Mouse (Mus musculus): ENCODE data around the gene 1700061G19Rik.
"Not testable (repeated sequence)": the region's sequence is repeated elsewhere in the genome, so short reads cannot be mapped to it uniquely, and the experiment has no call there.

Gene 1700061G19Rik

DNA sequence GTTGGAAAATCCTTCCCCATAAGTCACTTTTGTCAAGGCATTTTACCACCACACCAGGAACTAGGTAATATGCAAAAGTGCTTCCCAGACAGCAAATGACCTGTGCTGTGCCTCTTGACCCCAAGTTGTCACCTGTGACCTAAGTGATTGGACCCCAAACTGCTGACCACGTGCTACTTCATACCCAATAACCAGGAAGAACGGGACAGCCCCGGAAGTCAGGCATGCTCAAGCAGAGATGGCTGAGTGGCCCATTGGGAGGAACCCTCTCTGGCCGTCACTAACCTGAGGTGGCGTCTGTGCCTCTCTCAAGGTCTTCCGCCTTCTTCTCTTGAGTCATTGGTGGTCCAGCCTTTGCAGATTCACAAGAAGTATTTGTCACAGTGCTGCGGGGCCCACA lies 2.8 kb upstream of the 1700061G19Rik start:
- DNase-seq: no peak

DNA sequence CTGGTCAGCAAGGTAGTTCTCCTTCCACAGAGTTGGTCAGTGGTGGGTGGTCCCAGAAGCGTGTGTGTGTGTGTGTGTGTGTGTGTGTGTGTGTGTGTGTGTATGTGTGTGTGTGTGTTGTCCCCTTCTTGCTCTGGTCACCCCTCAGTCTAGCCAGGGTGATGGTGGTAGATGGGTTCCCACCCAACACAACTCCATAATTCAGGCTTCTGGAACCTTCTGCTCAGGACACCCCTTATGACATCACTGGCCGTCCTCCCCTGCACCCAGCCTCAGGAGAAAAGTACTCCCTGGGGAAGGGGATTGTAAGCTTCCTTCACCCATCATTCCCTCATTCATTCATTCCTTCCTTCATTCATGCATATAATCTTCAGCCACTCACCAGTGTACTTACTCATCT lies 1.0 kb upstream of the 1700061G19Rik start, which contains the start of gene Acsbg2:
Gene Acsbg2 (minus strand): TSS at position 211 of the 400 bp plus-strand sequence.
- no peak for DNase-seq

DNA sequence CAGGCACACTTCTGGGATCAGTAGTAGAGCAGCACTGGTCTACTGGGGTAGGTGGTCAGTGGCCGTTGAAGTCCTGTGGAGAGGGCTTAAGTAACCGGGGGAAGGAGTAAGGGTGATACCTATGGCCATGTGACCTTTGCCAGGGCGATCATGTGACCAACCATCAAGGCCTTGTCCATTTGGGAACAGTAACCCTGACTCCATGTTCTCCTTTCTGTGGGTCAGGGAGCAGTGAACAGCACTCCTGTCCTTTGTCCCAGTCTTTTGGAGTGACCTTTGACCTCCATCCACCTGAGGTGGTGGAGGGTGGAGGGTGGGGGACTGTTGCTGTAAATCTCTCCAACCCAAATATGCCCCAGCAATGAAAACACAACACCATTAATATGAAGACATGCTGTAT lies 1.2 kb downstream of the 1700061G19Rik start:
- DNase-seq: no peak

DNA sequence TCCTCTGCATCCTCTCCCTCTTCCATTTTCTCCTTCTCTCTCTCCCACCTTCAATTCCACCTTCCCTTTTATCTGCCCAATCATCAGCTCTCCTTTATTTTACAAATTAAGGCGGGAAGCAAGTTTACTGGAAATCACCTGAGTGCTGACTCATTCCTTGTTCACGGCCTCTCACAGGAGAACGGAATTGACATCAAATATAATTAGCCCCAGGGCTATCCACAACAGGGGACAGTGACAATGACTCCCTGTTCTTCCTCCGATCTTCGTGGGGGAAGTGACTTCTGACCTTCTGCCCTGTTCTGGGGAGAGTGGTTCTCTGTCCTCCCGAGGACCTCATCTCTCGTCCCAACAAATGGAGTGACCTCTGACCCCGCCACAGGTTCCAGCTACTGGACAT lies 1.7 kb downstream of the 1700061G19Rik start:
- no peak for DNase-seq

DNA sequence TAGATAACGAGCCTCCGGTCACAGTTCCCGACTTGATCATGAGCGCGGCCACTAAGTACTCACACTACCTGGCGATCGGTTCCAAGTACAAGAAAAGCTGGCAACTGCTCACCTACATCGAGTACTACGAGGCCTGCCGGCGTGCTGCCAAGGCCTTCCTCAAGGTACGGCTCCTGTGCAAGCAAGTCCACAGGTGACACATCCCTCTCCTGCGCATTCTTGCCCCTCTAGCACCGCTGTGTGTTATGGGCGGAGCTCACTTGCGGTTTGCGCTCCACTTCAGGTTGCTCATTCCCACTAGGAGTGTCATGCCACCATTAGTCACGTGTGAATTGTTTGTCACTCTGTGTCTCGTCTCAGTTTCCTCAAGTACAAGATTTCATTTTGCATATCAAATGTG lies 2.1 kb downstream of the 1700061G19Rik start:
- DNase-seq: no peak

DNA sequence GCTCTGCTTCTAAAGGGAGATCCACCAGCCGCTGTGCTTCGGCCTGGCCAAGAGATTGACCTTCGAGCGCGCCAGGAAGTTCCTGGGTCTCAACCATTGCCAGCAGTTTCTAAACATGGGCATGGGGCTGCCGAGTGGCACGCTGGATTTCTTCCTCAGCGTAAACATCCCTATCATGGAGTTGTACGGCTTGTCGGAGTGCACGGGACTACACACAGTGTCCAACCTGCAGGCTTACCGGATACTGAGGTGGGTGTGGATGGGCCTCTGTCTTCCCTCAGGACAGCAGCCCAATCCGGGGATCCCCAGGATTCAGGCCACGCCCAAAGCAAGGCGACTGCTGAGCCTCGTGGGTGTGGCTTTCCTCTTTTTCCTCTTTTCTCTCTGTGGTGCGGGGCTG lies 8.3 kb downstream of the 1700061G19Rik start:
- DNase-seq: no peak

DNA sequence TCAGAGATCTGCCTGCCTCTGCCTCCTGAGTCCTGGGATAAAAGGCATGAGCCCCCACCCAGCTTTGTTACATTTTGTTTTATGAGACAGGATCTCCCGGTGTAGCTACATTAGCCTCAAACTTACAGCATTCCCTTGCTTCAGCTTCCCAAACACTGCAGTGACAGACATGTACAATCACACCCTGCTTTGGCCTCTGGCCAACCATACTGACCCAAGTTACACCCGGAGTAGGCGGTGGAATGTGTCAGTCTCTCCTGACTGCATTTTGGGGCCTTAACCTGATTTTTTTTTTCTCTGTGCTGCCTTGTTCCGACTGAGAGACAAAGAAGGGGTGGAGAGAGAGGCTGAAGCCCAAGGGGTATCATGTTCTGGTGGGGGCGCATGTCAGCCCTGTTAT lies 9.1 kb downstream of the 1700061G19Rik start:
- peak; percentile 28 for DNase-seq

DNA sequence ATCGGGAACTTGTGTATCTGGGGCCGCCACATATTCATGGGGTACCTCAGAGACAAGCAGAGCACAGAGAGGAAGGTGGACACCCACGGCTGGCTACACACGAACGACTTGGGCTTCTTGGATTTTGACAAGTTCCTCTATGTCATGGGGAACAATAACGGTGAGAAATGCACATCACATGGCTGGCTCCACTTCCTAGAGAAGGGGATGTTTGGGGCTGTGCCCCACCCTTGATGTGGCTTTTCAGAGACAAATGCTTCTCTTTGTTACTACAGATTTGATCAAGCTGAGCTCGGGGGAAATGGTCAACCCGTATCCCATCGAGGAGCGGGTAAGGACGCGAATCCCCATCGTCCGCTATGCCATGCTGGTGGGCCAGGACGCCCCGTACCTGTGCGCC lies 9.5 kb downstream of the 1700061G19Rik start:
- no peak for DNase-seq

DNA sequence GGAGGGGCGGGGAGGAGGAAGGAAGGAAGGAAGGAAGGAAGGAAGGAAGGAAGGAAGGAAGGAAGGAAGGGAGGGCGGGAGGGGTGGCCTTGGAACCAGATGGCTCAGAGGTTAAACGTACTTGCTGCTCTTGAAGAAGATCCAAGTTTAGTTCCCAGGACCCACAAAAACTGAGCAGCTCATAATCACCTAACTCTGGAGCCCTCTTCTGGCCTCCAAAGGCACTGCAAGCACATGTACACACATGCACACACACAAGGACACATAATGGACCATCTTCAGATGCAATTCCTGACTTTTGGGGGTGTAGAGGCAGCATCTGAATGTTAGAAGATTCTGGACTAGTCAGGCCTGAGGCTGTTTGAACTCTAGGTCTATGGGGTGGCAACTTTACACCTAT lies 12.8 kb downstream of the 1700061G19Rik start:
- DNase-seq: peak; percentile 15

DNA sequence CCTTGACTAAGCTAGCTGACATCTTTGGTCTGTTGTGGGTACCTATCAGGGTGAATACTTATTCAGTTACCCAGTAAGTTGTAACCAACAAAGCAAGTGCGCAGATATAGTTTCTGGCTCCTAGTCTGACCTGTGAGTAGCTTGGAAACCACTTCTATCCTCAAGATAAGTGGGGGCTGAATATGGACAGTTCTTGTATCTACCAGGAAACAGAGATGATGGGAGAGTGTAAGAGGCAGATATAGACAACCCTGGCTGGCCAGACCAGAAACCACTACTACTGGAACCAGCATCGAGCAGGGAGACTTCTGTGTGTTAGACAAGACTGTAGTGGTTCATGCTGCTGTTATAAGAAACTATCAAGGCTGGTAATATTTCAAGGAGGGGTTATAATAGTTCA lies 14.7 kb downstream of the 1700061G19Rik start:
- DNase-seq: no peak

DNA sequence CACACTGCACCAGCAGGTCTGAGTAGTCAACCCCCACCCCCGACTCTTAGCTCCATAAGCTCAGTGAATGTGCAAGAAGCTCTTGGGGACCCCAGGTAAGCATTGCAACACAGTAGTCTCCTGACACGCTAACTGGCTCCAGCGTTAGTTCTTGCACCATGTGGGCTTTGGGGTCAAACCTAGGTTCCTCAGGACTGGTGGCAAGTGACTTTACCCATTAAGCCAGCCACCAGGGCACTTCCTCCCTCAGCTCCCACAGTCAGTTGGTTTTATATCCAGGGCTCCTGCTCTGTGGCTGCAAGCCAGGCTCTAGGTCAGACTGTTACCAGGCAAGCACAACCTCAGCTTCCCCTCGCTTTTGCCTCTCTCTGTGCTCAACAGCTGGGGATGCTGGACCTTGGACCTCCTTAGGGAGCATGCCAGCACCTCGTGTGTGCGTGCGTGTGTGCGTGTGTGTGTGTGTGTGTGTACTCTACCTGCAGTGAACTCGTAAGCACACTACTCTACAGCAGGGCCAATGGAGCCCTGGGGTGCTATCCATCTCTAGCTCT lies 20.2 kb downstream of the 1700061G19Rik start:
- no peak for DNase-seq

DNA sequence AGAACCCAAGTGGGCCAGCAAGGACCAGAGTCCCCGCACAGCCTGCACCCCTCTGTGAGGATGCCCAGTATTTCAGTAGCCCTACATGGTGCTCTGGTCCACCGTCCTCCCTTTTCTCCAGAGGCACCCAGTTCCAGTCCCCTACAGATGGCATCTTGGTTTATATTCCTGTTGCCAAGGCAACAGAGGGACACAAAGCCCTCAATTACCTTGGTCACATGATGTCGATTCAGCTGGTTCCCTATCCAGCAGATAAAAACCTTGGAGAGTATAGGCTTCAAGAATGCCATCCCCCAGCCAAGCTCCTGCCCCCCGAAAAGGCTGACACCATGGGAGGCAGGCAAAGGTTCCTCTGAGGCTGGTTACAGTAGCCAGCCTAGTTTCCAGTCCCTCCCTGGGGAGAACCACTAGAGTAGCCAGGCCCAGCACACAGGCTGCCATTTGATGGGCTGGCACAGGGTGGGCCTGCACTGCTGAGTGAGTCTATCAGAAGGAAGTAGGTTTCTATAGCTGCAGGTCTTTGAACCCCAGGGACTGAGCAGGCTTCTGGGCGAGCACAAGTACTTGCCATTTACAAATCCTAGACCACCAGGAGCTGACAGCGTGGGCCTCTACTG lies 21.3 kb downstream of the 1700061G19Rik start:
- peak; percentile 29 for DNase-seq

DNA sequence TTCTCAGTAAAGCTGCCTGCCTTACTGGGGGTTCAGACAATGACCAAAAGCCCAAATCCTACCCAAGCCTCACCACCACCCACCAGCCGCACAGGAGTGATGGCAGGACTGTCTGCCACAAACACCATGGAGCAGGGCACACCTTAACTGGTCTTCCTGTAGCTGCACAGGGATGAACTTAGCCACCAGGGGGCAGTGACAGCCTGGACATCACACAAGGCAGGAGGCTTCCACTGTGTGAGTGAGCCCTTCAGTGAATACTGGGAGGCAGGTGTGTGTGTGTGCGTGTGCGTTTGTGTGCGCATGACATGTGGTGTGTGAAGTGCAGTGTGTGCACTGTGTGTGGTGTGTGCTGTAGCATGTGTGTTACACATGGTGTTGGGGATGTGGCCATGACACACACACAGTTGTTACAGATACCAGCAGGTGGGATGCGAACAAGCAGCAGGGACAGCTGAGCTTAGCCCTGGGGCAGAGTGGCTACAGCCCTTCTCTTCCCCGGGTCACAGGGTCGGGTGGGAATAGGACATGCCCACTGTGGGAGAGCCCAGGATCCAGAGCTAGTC lies 22.4 kb downstream of the 1700061G19Rik start:
- peak; percentile 82 for DNase-seq

DNA sequence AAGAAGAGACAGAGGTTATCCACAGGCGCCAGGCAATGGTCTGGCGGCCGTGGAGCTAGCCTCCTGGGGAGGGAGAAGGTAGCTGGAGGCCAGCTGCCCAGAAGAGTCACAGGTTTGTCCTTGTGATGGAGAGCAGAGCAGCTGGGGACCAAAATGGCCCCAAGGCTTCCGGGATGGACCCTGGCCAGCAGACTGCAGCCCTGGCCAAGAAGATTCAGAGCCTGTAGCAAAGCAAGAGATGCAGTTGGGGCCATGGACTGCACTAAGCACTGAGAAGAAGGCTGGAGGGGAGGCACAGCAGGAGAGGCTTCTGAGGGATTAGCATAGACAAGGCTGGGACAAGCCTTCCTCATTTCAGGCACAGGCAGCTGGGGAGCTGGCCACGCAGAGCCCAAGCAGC lies 27.4 kb downstream of the 1700061G19Rik start:
- DNase-seq: no peak

DNA sequence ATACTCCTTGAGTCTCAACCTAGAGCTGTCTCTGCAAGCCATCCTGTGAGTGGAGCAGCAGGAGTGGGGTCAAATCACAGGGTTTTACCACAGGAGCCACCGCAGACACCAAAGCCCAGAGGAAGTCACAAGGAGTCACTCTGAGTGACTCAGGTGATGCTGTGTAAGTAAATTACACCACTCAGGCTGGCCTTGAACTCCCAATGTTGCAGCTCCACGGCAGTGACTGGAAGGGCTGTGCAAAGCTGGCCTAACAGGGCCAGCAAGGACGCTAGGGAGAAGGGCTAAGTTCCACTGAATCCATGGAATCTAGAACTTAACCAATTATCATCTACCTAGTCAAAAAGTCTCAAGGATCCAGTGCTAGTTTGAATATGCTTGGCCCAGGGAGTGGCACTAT lies 30.9 kb downstream of the 1700061G19Rik start:
- no peak for DNase-seq

DNA sequence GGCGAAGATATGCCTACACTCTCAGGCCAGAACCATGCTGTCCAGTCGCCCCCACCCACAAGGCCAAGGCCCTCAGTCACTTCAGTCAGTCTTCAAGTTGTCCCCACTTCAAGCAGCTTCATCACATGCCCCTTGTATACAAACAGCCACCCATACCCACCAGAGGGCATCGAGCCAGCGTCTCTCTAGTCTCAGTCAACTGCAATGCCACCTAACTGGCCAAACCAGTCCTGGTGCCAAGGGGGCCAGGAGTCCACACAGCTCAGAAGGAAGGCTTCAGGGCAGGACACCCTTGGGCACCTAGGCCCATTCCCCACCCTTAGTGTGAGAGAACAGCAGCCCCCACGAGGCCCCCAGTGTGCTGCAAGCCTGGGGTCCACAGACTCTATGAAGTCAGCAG lies 31.8 kb downstream of the 1700061G19Rik start:
- DNase-seq: no peak

DNA sequence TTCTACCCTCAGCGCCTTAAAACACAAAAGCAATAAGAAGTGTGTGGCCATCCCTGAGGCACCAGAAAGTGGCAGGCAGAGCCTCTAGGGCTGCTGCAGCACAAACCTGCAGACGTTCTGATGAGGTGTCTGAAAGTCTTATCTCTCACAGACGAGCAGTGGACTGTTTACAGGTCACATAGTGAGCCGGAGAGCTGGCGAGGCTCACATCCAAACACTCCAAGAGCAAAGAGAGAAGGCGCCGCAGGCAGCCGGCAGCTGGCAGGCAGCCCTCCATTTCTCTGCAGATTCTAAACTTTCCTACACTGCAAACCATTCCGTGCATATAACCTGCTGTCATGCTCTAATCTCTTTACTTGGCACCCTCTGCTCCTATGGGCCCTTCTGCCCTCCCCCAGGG lies 32.6 kb downstream of the 1700061G19Rik start:
- no peak for DNase-seq

DNA sequence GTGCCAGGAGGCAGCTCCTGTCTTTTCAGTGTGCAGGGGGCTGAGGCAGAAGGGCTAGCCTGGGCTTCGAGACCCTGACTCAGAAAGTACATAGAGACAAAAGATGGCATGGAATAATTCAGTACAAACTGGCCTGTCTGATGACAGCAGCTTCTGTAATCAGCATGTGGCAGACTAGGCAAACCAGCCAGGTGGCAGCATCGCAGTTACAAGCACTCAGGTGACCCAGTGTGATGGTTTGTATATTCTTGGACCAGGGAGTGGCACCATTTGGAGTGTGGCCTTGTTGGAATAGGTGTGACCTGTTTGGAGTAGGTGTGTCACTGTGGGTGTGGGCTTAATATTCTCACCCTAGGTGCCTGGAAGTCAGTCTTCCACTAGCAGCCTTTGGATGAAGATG lies 34.5 kb downstream of the 1700061G19Rik start:
- not testable (repeated sequence) for DNase-seq

DNA sequence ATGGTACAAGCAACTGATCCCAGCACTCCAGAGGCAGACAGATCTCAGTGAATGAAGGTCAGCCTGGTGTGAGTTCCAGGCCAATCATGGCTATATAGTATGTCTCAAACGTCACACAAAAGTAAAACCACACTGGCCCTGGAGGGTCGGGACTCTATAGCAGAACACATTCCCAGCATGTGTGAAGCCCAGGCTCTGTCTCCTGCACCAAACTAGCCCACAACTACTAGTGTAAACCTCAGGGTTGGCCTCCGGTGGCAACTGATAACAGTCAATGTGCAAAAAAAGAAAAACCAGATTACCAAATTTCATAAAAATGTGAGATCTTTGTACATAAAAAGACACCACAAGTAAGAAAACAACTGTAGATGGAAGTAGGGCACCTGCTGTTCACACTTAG lies 37.7 kb downstream of the 1700061G19Rik start:
- no peak for DNase-seq

DNA sequence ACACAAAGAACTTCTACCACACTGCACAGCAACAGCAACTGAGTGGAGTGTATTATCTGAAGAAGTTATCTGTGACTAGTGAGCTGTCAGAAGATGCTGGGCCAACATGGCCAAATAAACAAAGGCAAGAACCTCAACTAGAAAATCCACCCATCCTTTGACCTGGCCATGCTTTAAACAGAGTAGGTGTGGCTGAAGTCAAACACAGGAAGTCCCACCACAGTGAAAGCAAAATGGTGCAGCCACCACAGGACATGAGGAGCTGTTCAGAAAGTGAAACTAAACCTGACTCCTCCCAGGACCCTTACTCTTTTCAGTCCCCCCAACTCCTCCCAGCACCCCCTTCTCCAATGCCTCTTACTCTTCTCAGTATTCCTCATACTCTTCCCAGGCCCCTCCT lies 38.2 kb downstream of the 1700061G19Rik start:
- DNase-seq: no peak

DNA sequence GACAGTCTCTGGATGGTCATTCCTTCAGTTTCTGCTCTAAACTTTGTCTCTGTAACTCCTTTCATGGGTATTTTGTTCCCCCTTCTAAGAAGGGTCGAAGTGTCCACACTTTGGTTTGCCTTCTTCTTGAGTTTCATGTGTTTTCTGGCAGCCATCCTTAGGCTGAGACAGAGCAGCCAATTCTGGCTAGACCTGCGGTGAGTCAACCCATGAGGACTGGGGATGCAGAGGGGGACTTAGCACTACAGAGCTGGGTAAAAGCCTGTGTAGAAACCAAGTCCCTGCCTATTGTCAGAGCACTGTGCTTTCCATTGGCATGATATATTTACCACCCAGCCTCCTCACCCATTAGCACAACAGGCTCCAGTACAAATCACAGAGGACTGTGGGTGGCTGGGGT lies 41.9 kb downstream of the 1700061G19Rik start:
- no peak for DNase-seq

DNA sequence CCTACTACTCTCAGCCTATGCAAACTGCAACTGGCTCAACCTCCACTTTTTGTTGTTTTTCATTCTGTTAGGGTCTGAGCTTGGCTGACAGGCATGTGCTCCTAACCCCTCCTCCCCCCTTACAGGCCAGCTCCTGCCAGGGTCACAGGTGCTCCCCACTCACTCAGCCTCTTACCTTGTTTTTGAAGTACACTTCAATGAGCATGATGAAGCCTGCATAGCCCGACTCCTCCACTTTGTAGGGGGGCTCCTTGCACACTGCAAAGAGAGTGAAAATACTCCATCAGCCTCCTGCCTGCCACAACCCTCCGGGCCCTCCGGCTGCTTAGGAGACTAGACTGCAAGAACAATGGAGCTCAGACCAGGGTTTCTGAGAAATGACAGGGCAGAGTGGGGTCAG lies 44.4 kb downstream of the 1700061G19Rik start:
- DNase-seq: no peak

DNA sequence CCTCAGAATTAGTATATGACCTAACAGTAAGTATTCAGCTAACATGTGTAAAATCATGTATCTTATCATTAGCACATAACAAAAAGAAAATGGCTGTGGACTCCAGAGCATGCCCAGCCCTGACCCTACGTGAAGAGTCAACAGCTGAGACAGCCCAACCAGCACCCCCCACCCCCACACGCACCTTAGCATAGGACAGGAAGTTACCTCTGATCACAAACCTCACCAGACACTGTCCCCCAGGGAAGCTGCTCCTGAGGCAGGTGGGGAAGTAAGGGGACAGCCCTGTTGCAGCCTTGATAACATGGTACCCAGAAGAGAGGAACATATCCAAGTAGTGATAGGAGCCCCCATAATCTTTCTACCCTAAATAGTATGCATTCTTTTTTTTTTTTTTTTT lies 50.7 kb downstream of the 1700061G19Rik start:
- DNase-seq: no peak

DNA sequence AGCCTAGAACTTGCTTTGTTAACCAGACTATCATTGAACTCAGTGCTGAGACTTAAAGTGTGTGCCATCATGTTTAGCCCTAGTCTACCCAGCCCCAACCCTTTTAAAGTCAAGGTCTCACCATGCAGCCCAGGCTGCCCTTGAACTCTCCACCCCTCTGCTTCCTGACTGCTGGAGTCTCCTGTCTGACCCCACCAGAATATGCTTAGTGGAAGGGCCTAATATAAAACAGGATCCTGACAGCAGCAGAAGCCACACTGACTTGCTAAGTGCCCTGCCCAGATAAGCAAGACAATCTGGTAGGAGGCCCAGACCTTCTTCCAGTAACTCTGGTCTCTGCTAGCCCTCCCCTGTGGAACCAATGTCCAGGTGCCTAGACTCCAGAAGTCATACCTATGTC lies 53.8 kb downstream of the 1700061G19Rik start:
- no peak for DNase-seq

DNA sequence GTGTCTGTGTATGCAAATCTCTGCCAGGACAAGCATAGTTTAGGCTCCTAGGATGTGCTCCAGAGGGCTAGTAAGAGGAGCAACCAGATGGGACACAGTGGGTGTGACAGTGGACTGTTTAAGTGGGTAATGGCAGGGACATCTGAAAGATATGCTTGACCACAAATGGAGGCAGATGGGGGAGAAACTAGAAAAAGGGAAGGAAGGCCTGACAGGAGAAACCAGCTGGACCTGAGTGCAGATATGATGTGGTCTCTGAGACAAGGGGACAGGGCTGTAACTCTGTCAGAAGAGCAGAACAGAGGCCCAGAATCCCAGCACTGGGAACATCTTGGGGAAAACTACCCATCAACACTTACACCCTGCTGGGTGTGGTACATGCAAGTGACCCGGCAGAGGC lies 54.3 kb downstream of the 1700061G19Rik start:
- DNase-seq: no peak
